In genomic region chr12:15653357-15653763, GRCm38 (mm10) we compare ENCODE assay signal across 10 mouse cellular contexts.
A peak's percentile ranks its signal among the peaks of the same experiment; 100 is the strongest.
DNase-seq lines count a peak whose midpoint lies in the region; ATAC-seq and TF ChIP-seq lines count a peak whose summit lies in the region.
"Had no signal": no experiment of that assay in that cellular context is flagged by ENCODE, and none has a peak within 500 bp of the region (broad histone marks: within the 10 kb centered on the region; RNA-seq: fewer than 3 reads in every experiment).

No protein-coding gene starts in this region.

- H3K4me2 ChIP-seq in lung, embryonic 14.5 days, result no peak overlapping the region; the same call in 1 of the 2 replicates
- H3K4me2 ChIP-seq: midbrain, embryonic 15.5 days had no signal

- 29% methylated on average over 8 of the region's 8 CpGs for WGBS in lung, embryonic 14.5 days

- TF ChIP-seq CTCF in lung, embryonic 14.5 days (IDR thresholded peaks at IDR 0.05; ENCODE audit: low read depth), result no peak
- no peak for TF ChIP-seq CTCF in left cerebral cortex, adult 2 months (IDR thresholded peaks at IDR 0.05)

- intact Hi-C loops in left cerebral cortex, adult 2 months (cut with DNase I), result no loop called here

- peak; percentile 17 for DNase-seq in urinary bladder, postnatal 14 days (ENCODE audit: low spot score)
- no peak for DNase-seq in urinary bladder, adult 2 months (ENCODE audit: low spot score)
- DNase-seq in lung, embryonic 14.5 days, result peak; percentile 52
- DNase-seq in frontal cortex, postnatal 14 days (ENCODE audit: low spot score in 2 of 2), result no peak
- DNase-seq in cerebellum, adult 8-10 months, result no peak
- DNase-seq in left cerebral cortex, adult 2 months (ENCODE audit: extremely low spot score in 1 of 2, low spot score in 2 of 2), result no peak
- DNase-seq: thymus, postnatal 4 days had no signal

- no peak overlapping the region for H3K9ac ChIP-seq in lung, embryonic 14.5 days
- H3K9ac ChIP-seq: midbrain, embryonic 15.5 days had no signal

- no peak overlapping the region for H3K4me3 ChIP-seq in lung, embryonic 14.5 days (ENCODE audit: low read depth, low read length)
- no peak overlapping the region for H3K4me3 ChIP-seq in left cerebral cortex, adult 2 months
- H3K4me3 ChIP-seq: forebrain, embryonic 10.5 days; midbrain, embryonic 15.5 days had no signal

- H3K9me3 ChIP-seq in lung, embryonic 14.5 days (ENCODE audit: low read depth, low read length), result no peaks in the 10 kb centered on the region
- H3K9me3 ChIP-seq: forebrain, embryonic 10.5 days; midbrain, embryonic 15.5 days had no signal

- no peaks in the 10 kb centered on the region for H3K4me1 ChIP-seq in lung, embryonic 14.5 days (ENCODE audit: insufficient read depth)
- H3K4me1 ChIP-seq: forebrain, embryonic 10.5 days had no signal

- H3K36me3 ChIP-seq in lung, embryonic 14.5 days (ENCODE audit: insufficient read depth), result no peaks in the 10 kb centered on the region
- H3K36me3 ChIP-seq: forebrain, embryonic 10.5 days; midbrain, embryonic 15.5 days had no signal

- no peaks in the 10 kb centered on the region for H3K27me3 ChIP-seq in lung, embryonic 14.5 days (ENCODE audit: insufficient read depth, low read length)
- H3K27me3 ChIP-seq: midbrain, embryonic 15.5 days had no signal

- no peak overlapping the region for H3K27ac ChIP-seq in lung, embryonic 14.5 days (ENCODE audit: low read depth)
- no peak overlapping the region for H3K27ac ChIP-seq in left cerebral cortex, adult 2 months
- H3K27ac ChIP-seq: forebrain, embryonic 10.5 days; midbrain, embryonic 15.5 days had no signal

- ATAC-seq in granulocyte monocyte progenitor cell, adult 5-6 weeks (replicated peaks; ENCODE audit: poor library complexity, severe bottlenecking), result peak; percentile 36
- ATAC-seq in lung, embryonic 14.5 days (ENCODE audit: insufficient read depth), result peak; percentile 81
- ATAC-seq: midbrain, embryonic 15.5 days had no signal

Comparison
In these comparisons a context has a peak if more than half of its experiments do, and no peak if none do; other contexts are left out.
1. DNase-seq: peak in urinary bladder, postnatal 14 days (single experiment) and lung, embryonic 14.5 days (single experiment); none in urinary bladder, adult 2 months (single experiment), frontal cortex, postnatal 14 days (0 of 2), cerebellum, adult 8-10 months (single experiment) and left cerebral cortex, adult 2 months (0 of 2).